In the genomic region with DNA sequence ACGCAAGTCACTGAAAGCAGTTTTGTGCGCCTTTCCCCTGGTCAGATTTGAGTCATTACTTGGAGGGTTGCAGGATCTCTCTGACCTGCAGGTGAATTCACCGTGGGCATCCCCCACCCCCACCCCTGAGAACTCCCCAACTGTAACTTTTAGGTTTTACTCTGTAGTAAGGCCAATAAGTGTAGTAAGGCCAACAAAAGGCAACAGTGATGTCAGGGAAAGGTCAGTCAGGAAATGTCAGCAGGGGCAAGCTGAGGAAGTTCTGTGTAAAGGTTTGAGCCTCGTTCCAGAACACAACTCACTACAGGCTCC, we compare ENCODE assay signal across 8 mouse cellular contexts. TPM values are rescaled to one million over a fixed set of nuclear protein-coding genes. Genes with fewer than 3 reads are reported as not detected.
DNase-seq lines count a peak whose midpoint lies in the region; ATAC-seq and TF ChIP-seq lines count a peak whose summit lies in the region.

No protein-coding gene starts in this region.

- no peaks in the 10 kb centered on the region for H3K9me3 ChIP-seq in liver, embryonic 14.5 days (ENCODE audit: control insufficient read depth, low read length)
- no peaks in the 10 kb centered on the region for H3K9me3 ChIP-seq in stomach, postnatal 0 days (ENCODE audit: control insufficient read depth, low read length)

- peaks cover 10% of the 10 kb centered on the region for H3K4me1 ChIP-seq in cerebellum, adult 2 months (ENCODE audit: control insufficient read depth, insufficient read depth, low read length)
- peaks cover 16% of the 10 kb centered on the region for H3K4me1 ChIP-seq in testis, adult 2 months (ENCODE audit: control insufficient read depth, insufficient read depth, low read length)
- H3K4me1 ChIP-seq in liver, embryonic 14.5 days (replicated peaks; ENCODE audit: control insufficient read depth in 2 of 2, insufficient read depth in 2 of 2, low read length in 1 of 2) = peaks cover 36 to 46% of the 10 kb centered on the region in 2 experiments
- no peaks in the 10 kb centered on the region for H3K4me1 ChIP-seq in stomach, postnatal 0 days (replicated peaks; ENCODE audit: control insufficient read depth, insufficient read depth)

- H3K4me2 ChIP-seq in liver, embryonic 14.5 days (ENCODE audit: low read depth) = peak overlapping the region; percentile 73
- H3K4me2 ChIP-seq in stomach, postnatal 0 days (replicated peaks; ENCODE audit: low read depth) = peak overlapping the region; percentile 99

- no peak for TF ChIP-seq POLR2A in cerebellum, adult 2 months (IDR thresholded peaks at IDR 0.05; ENCODE audit: borderline replicate concordance, insufficient read depth, low read length)
- no peak for TF ChIP-seq POLR2A in testis, adult 2 months (IDR thresholded peaks at IDR 0.05; ENCODE audit: control insufficient read depth, low read depth, low read length)

- peak overlapping the region; percentile 77; the same call in 1 of the 2 replicates for H3K9ac ChIP-seq in liver, embryonic 14.5 days (replicated peaks)
- H3K9ac ChIP-seq in stomach, postnatal 0 days (ENCODE audit: low read length) = peak overlapping the region; percentile 90; the same call in 1 of the 2 replicates

- no peak for DNase-seq in cerebellum, adult 2 months
- no peak for DNase-seq in cerebellum, adult 11-12 months
- DNase-seq in testis, postnatal 10 days (ENCODE audit: low spot score) = no peak
- DNase-seq in liver, embryonic 14.5 days (ENCODE audit: low read depth in 3 of 3, low spot score in 3 of 3) = no peak
- no peak for DNase-seq in stomach, postnatal 0 days (ENCODE audit: low spot score)
- DNase-seq in Muller cell, postnatal 12 days (ENCODE audit: inconsistent ontology term) = no peak
- DNase-seq in left cerebral cortex, adult 11 months (ENCODE audit: low spot score) = no peak

- H3K36me3 ChIP-seq in testis, adult 2 months (ENCODE audit: control insufficient read depth, insufficient read depth, low read length) = no peaks in the 10 kb centered on the region
- no peaks in the 10 kb centered on the region for H3K36me3 ChIP-seq in liver, embryonic 14.5 days (replicated peaks; ENCODE audit: control insufficient read depth, insufficient read depth, low read depth)
- no peaks in the 10 kb centered on the region for H3K36me3 ChIP-seq in stomach, postnatal 0 days (ENCODE audit: control insufficient read depth, insufficient read depth, low read length)

- H3K4me3 ChIP-seq in cerebellum, adult 2 months (replicated peaks; ENCODE audit: insufficient read depth, low read depth, low read length) = peak overlapping the region; percentile 75
- H3K4me3 ChIP-seq in testis, adult 2 months (ENCODE audit: control insufficient read depth, low read depth, low read length) = peak overlapping the region; percentile 94; the same call in 1 of the 2 replicates
- H3K4me3 ChIP-seq in liver, embryonic 14.5 days (ENCODE audit: insufficient read depth in 1 of 2, low read depth in 2 of 2, low read length in 2 of 2) = peak overlapping the region; percentile 73 to 80
- peak overlapping the region; percentile 96 for H3K4me3 ChIP-seq in stomach, postnatal 0 days (ENCODE audit: low read depth, low read length)

- no peaks in the 10 kb centered on the region for H3K27me3 ChIP-seq in cerebellum, adult 2 months (ENCODE audit: control insufficient read depth, insufficient read depth, low read length)
- H3K27me3 ChIP-seq in testis, adult 2 months (ENCODE audit: control insufficient read depth, insufficient read depth, low read length) = no peaks in the 10 kb centered on the region
- H3K27me3 ChIP-seq in liver, embryonic 14.5 days (ENCODE audit: control insufficient read depth, insufficient read depth, low read length) = no peaks in the 10 kb centered on the region
- H3K27me3 ChIP-seq in stomach, postnatal 0 days (ENCODE audit: control insufficient read depth, insufficient read depth, low read length) = no peaks in the 10 kb centered on the region

- no peak for ATAC-seq in liver, embryonic 14.5 days (ENCODE audit: insufficient read depth)
- no peak for ATAC-seq in stomach, postnatal 0 days (ENCODE audit: low FRiP score, low TSS enrichment)

- TF ChIP-seq CTCF in cerebellum, adult 2 months (IDR thresholded peaks at IDR 0.05; ENCODE audit: borderline replicate concordance, insufficient read depth, low read depth, low read length) = no peak
- TF ChIP-seq CTCF in testis, adult 2 months (IDR thresholded peaks at IDR 0.05; ENCODE audit: control insufficient read depth, insufficient read depth, insufficient replicate concordance, low read depth, low read length) = no peak
- no peak for TF ChIP-seq CTCF in liver, embryonic 14.5 days (IDR thresholded peaks at IDR 0.05; ENCODE audit: low read depth)
- TF ChIP-seq CTCF in stomach, postnatal 0 days (IDR thresholded peaks at IDR 0.05; ENCODE audit: low read depth) = no peak

- 0 out of 2 replicates have a peak overlapping the region, but pooled peaks have one; percentile 18 for H3K27ac ChIP-seq in cerebellum, adult 2 months (ENCODE audit: insufficient read depth, low read length)
- H3K27ac ChIP-seq in testis, adult 2 months (ENCODE audit: control insufficient read depth, insufficient read depth, low read depth, low read length) = no peak overlapping the region
- H3K27ac ChIP-seq in liver, embryonic 14.5 days = no peak overlapping the region
- H3K27ac ChIP-seq in stomach, postnatal 0 days (replicated peaks) = no peak overlapping the region; the same call in 1 of the 2 replicates

- 8% methylated on average over 4 of the region's 4 CpGs for WGBS in cerebellum, adult 2 months
- WGBS in liver, embryonic 14.5 days (ENCODE audit: insufficient replicate concordance) = 5% methylated on average over 4 of the region's 4 CpGs
- WGBS in stomach, postnatal 0 days = 16% methylated on average over 4 of the region's 4 CpGs

- no peak for TF ChIP-seq EP300 in liver, embryonic 14.5 days (IDR thresholded peaks at IDR 0.05; ENCODE audit: low read depth)
- no peak for TF ChIP-seq EP300 in stomach, postnatal 0 days (optimal IDR thresholded peaks at IDR 0.05)

RNA-seq across cellular contexts. Expression of a gene that starts 1.1 kb away (rescaled TPM):
- 38.9 and 39.8 TPM in 2 replicates for polyA plus RNA-seq in cerebellum, adult 2 months (2012; rRNA removed)
- polyA plus RNA-seq in testis, adult 2 months (2012; rRNA removed) = 35.2 and 37.7 TPM in 2 replicates
- 2.8 and 3.3 TPM in 2 replicates for polyA plus RNA-seq in liver, embryonic 14.5 days (2012; rRNA removed)
- 3.3 and 4.9 TPM in 2 replicates for polyA plus RNA-seq in liver, embryonic 14.5 days (2014; fragmentation: Nextera tagmentation; extraction: Ambion mirVana)
- polyA plus RNA-seq in stomach, postnatal 0 days (2015; fragmentation: Nextera tagmentation; extraction: Ambion mirVana) = 6.1 and 6.2 TPM in 2 replicates

RNA-seq across cellular contexts. Expression of a gene that starts 22.8 kb away (rescaled TPM):
- polyA plus RNA-seq in cerebellum, adult 2 months (2012; rRNA removed) = 2.5 TPM in 2 replicates
- polyA plus RNA-seq in testis, adult 2 months (2012; rRNA removed) = 141 TPM in 2 replicates
- 19.4 and 21.3 TPM in 2 replicates for polyA plus RNA-seq in liver, embryonic 14.5 days (2012; rRNA removed)
- polyA plus RNA-seq in liver, embryonic 14.5 days (2014; fragmentation: Nextera tagmentation; extraction: Ambion mirVana) = 27.4 and 28.9 TPM in 2 replicates
- polyA plus RNA-seq in stomach, postnatal 0 days (2015; fragmentation: Nextera tagmentation; extraction: Ambion mirVana) = 7.2 and 8.3 TPM in 2 replicates

RNA-seq across cellular contexts. Expression of a gene that starts 23.1 kb away (rescaled TPM):
- 23.1 and 28.2 TPM in 2 replicates for polyA plus RNA-seq in cerebellum, adult 2 months (2012; rRNA removed)
- polyA plus RNA-seq in testis, adult 2 months (2012; rRNA removed) = 12.0 and 12.8 TPM in 2 replicates
- polyA plus RNA-seq in liver, embryonic 14.5 days (2012; rRNA removed) = 15.3 and 20.6 TPM in 2 replicates
- 81.1 and 87.6 TPM in 2 replicates for polyA plus RNA-seq in liver, embryonic 14.5 days (2014; fragmentation: Nextera tagmentation; extraction: Ambion mirVana)
- polyA plus RNA-seq in stomach, postnatal 0 days (2015; fragmentation: Nextera tagmentation; extraction: Ambion mirVana) = 43.2 and 47.7 TPM in 2 replicates

RNA-seq across cellular contexts. Expression of a gene that starts 34.4 kb away (rescaled TPM):
- polyA plus RNA-seq in cerebellum, adult 2 months (2012; rRNA removed) = 2.5 and 2.8 TPM in 2 replicates
- 176 and 190 TPM in 2 replicates for polyA plus RNA-seq in testis, adult 2 months (2012; rRNA removed)
- polyA plus RNA-seq in liver, embryonic 14.5 days (2012; rRNA removed) = 0.25 and 0.29 TPM in 2 replicates
- 0.18 and 0.20 TPM in 2 replicates for polyA plus RNA-seq in liver, embryonic 14.5 days (2014; fragmentation: Nextera tagmentation; extraction: Ambion mirVana)
- 0.45 and 0.56 TPM in 2 replicates for polyA plus RNA-seq in stomach, postnatal 0 days (2015; fragmentation: Nextera tagmentation; extraction: Ambion mirVana)

RNA-seq across cellular contexts. Expression of a gene that starts 49.0 kb away (rescaled TPM):
- polyA plus RNA-seq in cerebellum, adult 2 months (2012; rRNA removed) = 86.6 and 98.0 TPM in 2 replicates
- polyA plus RNA-seq in testis, adult 2 months (2012; rRNA removed) = 7.3 and 7.6 TPM in 2 replicates
- 24.8 and 38.8 TPM in 2 replicates for polyA plus RNA-seq in liver, embryonic 14.5 days (2012; rRNA removed)
- polyA plus RNA-seq in liver, embryonic 14.5 days (2014; fragmentation: Nextera tagmentation; extraction: Ambion mirVana) = 81.3 and 84.0 TPM in 2 replicates
- polyA plus RNA-seq in stomach, postnatal 0 days (2015; fragmentation: Nextera tagmentation; extraction: Ambion mirVana) = 87.5 and 89.3 TPM in 2 replicates
